Mouse (Mus musculus): ENCODE measurements around the gene Lrrk1. TPM values are rescaled to one million over a fixed set of nuclear protein-coding genes. Genes with fewer than 3 reads are reported as not detected.
A peak's percentile ranks its signal among the peaks of the same experiment; 100 is the strongest.

Lrrk1 gene
- polyA plus RNA-seq, 1 experiment from 2014 or later: 16.7 TPM

DNA sequence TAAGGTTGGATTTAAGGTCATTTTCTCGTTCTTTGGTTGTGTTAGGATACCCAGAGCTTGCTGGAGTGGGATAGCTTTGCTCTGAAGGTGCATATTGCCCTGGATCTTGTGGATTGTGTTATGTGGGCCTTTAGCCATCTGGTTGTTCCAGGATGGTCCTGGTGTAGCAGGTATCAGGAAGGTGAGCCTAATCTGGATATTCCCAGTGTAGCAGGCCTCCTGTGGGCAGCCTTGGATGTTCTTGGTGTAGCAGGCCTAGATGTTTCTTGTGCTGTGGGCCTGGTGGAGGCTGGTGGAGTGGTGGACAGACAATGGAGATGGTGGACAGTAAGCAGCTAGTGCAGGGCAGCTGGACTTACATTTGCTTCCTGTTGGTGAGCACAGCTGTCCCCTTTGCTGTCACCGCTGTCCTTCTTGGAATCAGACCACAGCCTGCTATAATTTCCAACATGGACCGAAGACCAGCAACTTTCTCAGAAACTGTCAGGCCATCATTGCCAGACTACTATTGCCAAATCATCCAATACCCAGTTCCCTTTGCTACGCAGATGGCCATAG, 146.2 kb downstream of the Lrrk1 start:
- H3K27me3 ChIP-seq (ENCODE audit: insufficient read depth, low read length): no peaks in the 10 kb centered on the region
- no peak for ATAC-seq (ENCODE audit: low FRiP score, low TSS enrichment)
- no peak overlapping the region for H3K9ac ChIP-seq (replicated peaks; ENCODE audit: low read length)
- no peak overlapping the region for H3K4me2 ChIP-seq (replicated peaks; ENCODE audit: low read depth, low read length)
- no peaks in the 10 kb centered on the region for H3K9me3 ChIP-seq (ENCODE audit: low read length)
- peaks cover 4% of the 10 kb centered on the region for H3K4me1 ChIP-seq (ENCODE audit: insufficient read depth, low read length)
- no peaks in the 10 kb centered on the region for H3K36me3 ChIP-seq (ENCODE audit: insufficient read depth, low read length)
- no peak overlapping the region for H3K4me3 ChIP-seq (ENCODE audit: low read length)
- WGBS: 85% methylated on average over 4 of the region's 4 CpGs
- H3K27ac ChIP-seq (ENCODE audit: low read length): no peak overlapping the region

GRCm38 (mm10) chr7:66238157-66238556, 150.0 kb downstream of the Lrrk1 start:
- Histone ChIP-seq H3K9ac (replicated peaks; ENCODE audit: low read length) (no peak overlapping the region), H3K4me3 (ENCODE audit: low read length) (no peak overlapping the region), H3K4me2 (replicated peaks; ENCODE audit: low read depth, low read length) (no peak overlapping the region), H3K4me1 (ENCODE audit: insufficient read depth, low read length) (peaks cover 5% of the 10 kb centered on the region), H3K9me3 (ENCODE audit: low read length) (no peaks in the 10 kb centered on the region), H3K27me3 (ENCODE audit: insufficient read depth, low read length) (no peaks in the 10 kb centered on the region), H3K27ac (ENCODE audit: low read length) (no peak overlapping the region), H3K36me3 (ENCODE audit: insufficient read depth, low read length) (no peaks in the 10 kb centered on the region)
- no peak for ATAC-seq (ENCODE audit: low FRiP score, low TSS enrichment)
- 99% methylated on average over 3 of the region's 3 CpGs for WGBS

DNA sequence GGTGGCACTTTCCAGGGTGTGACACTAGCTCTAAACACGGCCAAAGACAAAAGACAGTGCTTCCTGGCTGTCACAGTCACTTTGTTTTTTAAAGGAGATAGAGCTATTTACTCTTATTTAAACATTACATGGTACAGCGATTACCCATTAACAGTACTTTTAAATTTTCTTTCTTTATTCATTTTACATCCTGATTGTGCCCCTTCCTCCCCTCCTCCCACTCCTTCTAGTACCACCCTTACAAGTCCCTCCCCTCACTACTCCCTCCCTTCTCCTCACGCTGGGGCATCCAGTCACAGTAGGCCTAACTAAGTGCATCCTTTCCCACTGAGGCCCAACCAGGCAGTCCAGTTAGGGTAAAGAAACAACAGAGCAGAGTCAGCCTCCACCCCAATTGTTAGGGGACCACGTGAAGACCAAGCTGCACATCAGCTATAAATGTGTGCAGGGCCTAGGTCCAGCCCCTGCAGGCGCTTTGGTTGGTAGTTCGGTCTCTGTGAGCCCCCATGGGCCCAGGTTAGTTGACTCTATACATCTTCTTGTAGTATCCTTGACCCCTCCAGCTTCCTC, 154.1 kb downstream of the Lrrk1 start:
- 68% methylated on average over 6 of the region's 6 CpGs for WGBS
- no peak overlapping the region for H3K27ac ChIP-seq (ENCODE audit: low read length)
- H3K4me3 ChIP-seq (ENCODE audit: low read length): no peak overlapping the region
- H3K4me1 ChIP-seq (ENCODE audit: insufficient read depth, low read length): peaks cover 18% of the 10 kb centered on the region
- H3K4me2 ChIP-seq (replicated peaks; ENCODE audit: low read depth, low read length): no peak overlapping the region
- H3K27me3 ChIP-seq (ENCODE audit: insufficient read depth, low read length): no peaks in the 10 kb centered on the region
- H3K9ac ChIP-seq (replicated peaks; ENCODE audit: low read length): no peak overlapping the region
- H3K36me3 ChIP-seq (ENCODE audit: insufficient read depth, low read length): no peaks in the 10 kb centered on the region
- no peaks in the 10 kb centered on the region for H3K9me3 ChIP-seq (ENCODE audit: low read length)
- no peak for ATAC-seq (ENCODE audit: low FRiP score, low TSS enrichment)

DNA sequence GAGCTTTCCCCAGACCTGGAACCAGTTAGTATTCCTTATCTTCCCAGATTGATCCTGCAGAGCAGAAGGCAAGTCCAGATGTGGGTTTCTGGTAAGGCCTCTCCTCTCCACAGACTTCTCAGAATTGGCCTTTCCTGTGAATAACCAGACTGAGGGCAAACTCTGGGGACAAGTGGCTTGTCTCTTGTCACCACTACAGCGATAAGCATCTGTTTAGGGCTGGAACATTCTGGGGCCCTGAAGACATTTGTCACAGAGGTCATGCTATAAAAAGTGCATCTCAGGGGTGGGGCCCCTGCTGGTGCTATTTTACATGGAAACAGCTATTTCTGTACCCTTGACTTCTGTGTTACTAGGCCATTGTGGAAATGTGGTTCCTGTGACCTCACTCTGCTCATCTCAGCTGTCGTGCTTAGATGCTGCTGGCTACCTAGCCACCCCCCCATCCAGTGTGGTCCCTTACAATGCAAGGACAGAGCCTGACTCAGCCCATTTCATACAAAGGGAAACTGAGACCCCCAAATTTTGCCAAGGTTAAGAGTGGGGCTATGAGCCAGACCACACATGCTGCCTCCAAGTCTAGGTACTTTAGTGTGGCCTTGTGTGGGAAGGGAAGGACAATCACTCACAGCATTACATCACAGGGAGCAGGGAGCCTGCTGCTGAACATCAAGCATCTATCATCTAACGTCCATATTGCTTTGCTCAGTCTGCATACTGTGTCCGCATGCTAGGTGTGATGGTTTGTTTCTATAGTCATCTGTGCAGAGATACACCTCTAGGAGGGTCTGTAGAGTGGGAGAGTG, 154.8 kb downstream of the Lrrk1 start:
- Histone ChIP-seq H3K27ac (ENCODE audit: low read length) (no peak overlapping the region), H3K36me3 (ENCODE audit: insufficient read depth, low read length) (no peaks in the 10 kb centered on the region), H3K4me3 (ENCODE audit: low read length) (no peak overlapping the region), H3K9me3 (ENCODE audit: low read length) (no peaks in the 10 kb centered on the region), H3K4me2 (replicated peaks; ENCODE audit: low read depth, low read length) (no peak overlapping the region), H3K4me1 (ENCODE audit: insufficient read depth, low read length) (peaks cover 18% of the 10 kb centered on the region), H3K27me3 (ENCODE audit: insufficient read depth, low read length) (no peaks in the 10 kb centered on the region), H3K9ac (replicated peaks; ENCODE audit: low read length) (no peak overlapping the region)
- no peak for ATAC-seq (ENCODE audit: low FRiP score, low TSS enrichment)
- 69% methylated on average over 4 of the region's 4 CpGs for WGBS

- 79% methylated on average over 4 of the region's 4 CpGs for WGBS
- Histone ChIP-seq H3K27me3 (ENCODE audit: insufficient read depth, low read length) (no peaks in the 10 kb centered on the region), H3K4me2 (replicated peaks; ENCODE audit: low read depth, low read length) (no peak overlapping the region), H3K9ac (replicated peaks; ENCODE audit: low read length) (no peak overlapping the region), H3K27ac (ENCODE audit: low read length) (no peak overlapping the region), H3K4me3 (ENCODE audit: low read length) (no peak overlapping the region), H3K36me3 (ENCODE audit: insufficient read depth, low read length) (no peaks in the 10 kb centered on the region), H3K9me3 (ENCODE audit: low read length) (no peaks in the 10 kb centered on the region), H3K4me1 (ENCODE audit: insufficient read depth, low read length) (peaks cover 18% of the 10 kb centered on the region)
- no peak for ATAC-seq (ENCODE audit: low FRiP score, low TSS enrichment)
Observed at GRCm38 (mm10) chr7:66231861-66232260, 156.3 kb downstream of the Lrrk1 start.

DNA sequence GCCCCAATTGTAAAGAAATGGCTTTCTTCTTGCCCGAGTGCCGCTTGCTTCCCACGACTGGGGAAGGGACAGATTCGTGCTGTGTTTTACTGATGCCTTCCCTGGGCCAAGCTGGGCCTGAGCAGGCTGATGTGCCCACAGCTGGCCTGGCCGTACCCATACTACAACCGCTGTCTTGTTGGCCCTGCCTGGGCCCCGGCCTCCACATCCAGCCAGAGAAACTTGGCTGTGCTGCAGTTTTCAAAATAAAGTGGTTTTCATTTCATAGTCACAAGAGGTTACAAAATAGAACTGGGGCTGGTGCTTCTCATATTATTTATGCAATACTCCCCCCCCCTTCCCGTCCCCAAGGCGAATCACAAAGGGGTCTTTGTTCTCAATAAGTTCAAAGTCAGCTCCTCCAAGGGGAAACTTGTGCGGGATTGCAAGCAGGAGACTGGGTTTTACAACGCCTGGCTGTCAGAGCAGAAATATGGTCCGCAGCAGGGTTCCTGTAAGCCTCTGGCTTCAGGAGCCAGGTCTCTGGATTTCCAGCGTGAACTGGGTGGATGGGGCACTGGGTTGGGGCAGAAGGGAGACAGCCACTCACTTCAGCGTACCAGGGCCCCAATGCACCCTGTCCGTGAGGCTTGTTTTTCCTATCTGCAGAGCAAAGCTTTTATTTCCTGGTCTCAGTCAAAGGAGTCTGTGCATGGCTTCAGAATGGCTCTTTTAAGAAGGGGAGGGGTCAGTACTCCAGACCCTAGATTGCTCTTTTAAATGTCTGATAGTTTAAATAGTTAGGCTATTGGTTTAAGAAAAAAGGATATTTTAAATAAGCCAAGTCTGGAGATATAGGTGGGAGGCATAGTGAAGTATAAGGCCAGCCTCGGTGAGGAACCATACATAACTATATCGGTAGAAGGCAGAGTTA, 157.3 kb downstream of the Lrrk1 start:
- Histone ChIP-seq H3K27me3 (ENCODE audit: insufficient read depth, low read length) (no peaks in the 10 kb centered on the region), H3K4me1 (ENCODE audit: insufficient read depth, low read length) (peaks cover 18% of the 10 kb centered on the region), H3K4me2 (replicated peaks; ENCODE audit: low read depth, low read length) (no peak overlapping the region), H3K9ac (replicated peaks; ENCODE audit: low read length) (peak overlapping the region; percentile 34; the same call in 1 of the 2 replicates), H3K27ac (ENCODE audit: low read length) (peak overlapping the region; percentile 60; the same call in 1 of the 2 replicates), H3K36me3 (ENCODE audit: insufficient read depth, low read length) (no peaks in the 10 kb centered on the region), H3K9me3 (ENCODE audit: low read length) (no peaks in the 10 kb centered on the region), H3K4me3 (ENCODE audit: low read length) (no peak overlapping the region)
- WGBS: 33% methylated on average over 17 of the region's 17 CpGs
- no peak for ATAC-seq (ENCODE audit: low FRiP score, low TSS enrichment)

DNA sequence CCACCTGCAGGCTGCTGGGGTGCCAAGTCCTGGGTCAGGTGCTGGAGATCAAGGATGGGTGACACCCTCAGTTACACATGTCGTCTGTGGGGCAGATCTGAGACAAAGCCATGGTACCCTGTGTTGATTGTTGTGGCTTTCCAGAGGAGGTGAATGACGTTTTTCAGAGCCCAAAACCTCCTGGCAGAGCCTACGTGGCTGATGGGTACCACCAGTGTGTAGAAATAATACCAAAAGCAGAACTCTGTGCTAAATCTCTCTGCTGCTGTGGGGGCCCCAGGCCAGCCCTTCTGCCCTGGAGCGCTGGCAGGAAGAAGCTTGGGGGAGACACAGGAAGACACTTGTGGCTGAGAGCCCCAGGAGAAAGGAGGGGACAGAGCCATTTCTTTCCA, 157.9 kb downstream of the Lrrk1 start:
- ATAC-seq (ENCODE audit: low FRiP score, low TSS enrichment): no peak
- H3K9ac ChIP-seq (replicated peaks; ENCODE audit: low read length): 0 out of 2 replicates have a peak overlapping the region, but pooled peaks have one; percentile 9
- no peaks in the 10 kb centered on the region for H3K27me3 ChIP-seq (ENCODE audit: insufficient read depth, low read length)
- H3K27ac ChIP-seq (ENCODE audit: low read length): peak overlapping the region; percentile 60; the same call in 1 of the 2 replicates
- H3K36me3 ChIP-seq (ENCODE audit: insufficient read depth, low read length): no peaks in the 10 kb centered on the region
- H3K4me1 ChIP-seq (ENCODE audit: insufficient read depth, low read length): peaks cover 18% of the 10 kb centered on the region
- H3K4me3 ChIP-seq (ENCODE audit: low read length): no peak overlapping the region
- WGBS: 79% methylated on average over 4 of the region's 4 CpGs
- no peak overlapping the region for H3K4me2 ChIP-seq (replicated peaks; ENCODE audit: low read depth, low read length)
- no peaks in the 10 kb centered on the region for H3K9me3 ChIP-seq (ENCODE audit: low read length)

GRCm38 (mm10) chr7:66229433-66229832, 158.7 kb downstream of the Lrrk1 start:
- no peak overlapping the region for H3K27ac ChIP-seq (ENCODE audit: low read length)
- H3K4me1 ChIP-seq (ENCODE audit: insufficient read depth, low read length): peaks cover 18% of the 10 kb centered on the region
- H3K9ac ChIP-seq (replicated peaks; ENCODE audit: low read length): no peak overlapping the region
- H3K4me2 ChIP-seq (replicated peaks; ENCODE audit: low read depth, low read length): no peak overlapping the region
- H3K36me3 ChIP-seq (ENCODE audit: insufficient read depth, low read length): no peaks in the 10 kb centered on the region
- no peak overlapping the region for H3K4me3 ChIP-seq (ENCODE audit: low read length)
- H3K9me3 ChIP-seq (ENCODE audit: low read length): no peaks in the 10 kb centered on the region
- H3K27me3 ChIP-seq (ENCODE audit: insufficient read depth, low read length): no peaks in the 10 kb centered on the region
- ATAC-seq (ENCODE audit: low FRiP score, low TSS enrichment): no peak
- WGBS: 75% methylated on average over 7 of the region's 7 CpGs

DNA sequence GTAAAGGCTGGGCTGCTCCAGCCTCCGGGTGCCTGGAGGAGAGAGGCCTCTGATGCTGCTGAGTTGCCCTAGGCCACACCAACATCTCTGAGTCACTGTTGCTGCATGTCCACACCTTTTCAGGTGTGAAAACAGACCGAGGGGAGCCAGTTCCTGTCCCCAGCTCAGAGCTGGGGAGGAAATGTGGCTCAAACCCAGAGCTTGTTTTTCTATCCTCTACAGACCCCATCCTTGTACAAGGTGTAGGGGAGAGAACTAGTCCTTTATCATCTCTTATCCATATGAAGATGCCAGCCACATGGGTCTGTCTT, 159.6 kb downstream of the Lrrk1 start:
- Histone ChIP-seq H3K9me3 (ENCODE audit: low read length) (no peaks in the 10 kb centered on the region), H3K4me3 (ENCODE audit: low read length) (no peak overlapping the region), H3K4me2 (replicated peaks; ENCODE audit: low read depth, low read length) (no peak overlapping the region), H3K36me3 (ENCODE audit: insufficient read depth, low read length) (no peaks in the 10 kb centered on the region), H3K27me3 (ENCODE audit: insufficient read depth, low read length) (no peaks in the 10 kb centered on the region), H3K4me1 (ENCODE audit: insufficient read depth, low read length) (peaks cover 16% of the 10 kb centered on the region), H3K9ac (replicated peaks; ENCODE audit: low read length) (no peak overlapping the region), H3K27ac (ENCODE audit: low read length) (no peak overlapping the region)
- no peak for ATAC-seq (ENCODE audit: low FRiP score, low TSS enrichment)
- 54% methylated on average over 2 of the region's 2 CpGs for WGBS
